Mouse (Mus musculus) ZHBTc4 (cell line): ENCODE measurements around the gene Tango6.
"Not testable (repeated sequence)": the region's sequence is repeated elsewhere in the genome, so short reads cannot be mapped to it uniquely, and the experiment has no call there.

Experiments used
- DNase-seq: peaks from one replicate; pipeline ENCODE4 v3.0.0-alpha.2; 2011; ENCODE audit warnings: low read depth, low spot score

The Tango6 gene

DNA sequence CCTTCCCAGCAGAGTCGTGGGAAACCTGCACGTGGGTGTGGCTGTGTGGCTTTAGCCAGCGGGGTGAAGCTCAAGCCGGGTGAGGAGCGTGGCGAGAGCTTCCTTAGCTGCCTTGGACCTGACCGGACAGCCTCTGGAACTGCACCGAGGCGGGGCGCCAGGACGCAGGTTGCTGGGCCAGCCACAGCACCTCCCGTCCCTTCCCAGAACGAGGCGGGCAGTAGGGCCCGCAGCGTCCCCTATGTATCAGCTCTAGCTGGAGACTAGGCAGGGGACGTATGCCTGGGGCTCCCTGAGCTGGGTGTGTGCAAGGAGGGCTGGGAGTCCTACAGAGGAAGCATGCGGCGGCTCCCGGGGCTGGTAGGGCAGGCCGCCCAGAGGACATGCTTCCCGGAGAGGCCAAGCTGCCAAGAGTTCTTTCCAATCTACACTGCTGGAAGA lies 189.1 kb downstream of the Tango6 start:
- DNase-seq = peak; percentile 72

DNA sequence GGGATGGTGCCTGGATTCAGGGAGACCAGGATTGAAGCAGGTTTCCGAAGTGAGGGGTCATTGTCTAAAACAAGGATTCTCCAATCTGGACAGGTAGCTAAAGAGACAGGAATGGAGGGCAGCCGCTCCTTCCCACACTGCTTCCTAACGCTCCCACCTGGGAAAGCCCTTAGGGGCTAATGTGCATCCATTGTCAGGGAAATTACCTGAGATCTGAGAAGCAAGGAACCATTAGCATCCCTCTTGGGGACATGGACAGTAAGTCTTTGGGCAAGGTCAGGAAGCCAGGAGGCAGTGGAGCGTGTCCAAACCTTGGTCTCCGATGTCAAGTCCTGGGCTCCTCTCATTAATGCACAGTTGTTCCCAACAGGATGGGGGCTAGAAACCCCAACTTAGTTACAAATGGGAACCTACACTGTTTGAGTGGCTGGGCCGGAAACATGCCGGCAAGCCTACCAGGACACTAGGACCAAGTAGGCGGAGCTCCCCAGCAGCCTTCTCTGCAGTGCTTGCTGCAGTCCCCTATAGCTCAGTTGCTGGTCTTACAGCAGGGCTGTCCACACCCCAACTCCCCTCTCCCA lies 189.7 kb downstream of the Tango6 start:
- peak; percentile 79 for DNase-seq

DNA sequence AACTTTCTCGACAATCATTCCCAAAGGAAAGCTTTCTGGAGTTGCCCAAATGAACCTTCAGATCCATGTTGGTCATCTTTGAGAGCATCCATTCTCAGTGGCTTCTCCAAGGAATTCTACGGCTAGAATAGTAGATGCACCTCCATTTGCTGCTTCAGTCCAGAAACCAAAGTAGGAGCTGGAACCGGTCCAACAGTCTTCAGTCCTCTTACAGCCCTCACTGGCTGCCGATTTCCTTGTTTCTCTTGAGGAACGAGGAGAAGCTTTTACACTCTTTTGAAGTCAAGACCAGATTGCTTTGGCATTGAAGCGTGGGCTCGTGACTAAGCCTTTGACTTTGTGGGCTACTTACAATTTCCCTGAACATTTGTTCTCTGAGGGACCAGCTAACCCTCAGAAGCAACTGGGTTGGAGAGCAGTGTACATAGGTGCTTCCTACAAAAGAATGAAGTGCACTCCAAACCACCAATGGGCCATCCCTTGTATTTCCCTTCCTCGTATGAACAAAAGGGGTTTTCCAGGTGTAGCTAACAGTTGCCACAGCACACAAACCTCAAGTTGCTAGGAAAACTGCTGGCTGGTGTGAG lies 197.3 kb downstream of the Tango6 start:
- no peak for DNase-seq

DNA sequence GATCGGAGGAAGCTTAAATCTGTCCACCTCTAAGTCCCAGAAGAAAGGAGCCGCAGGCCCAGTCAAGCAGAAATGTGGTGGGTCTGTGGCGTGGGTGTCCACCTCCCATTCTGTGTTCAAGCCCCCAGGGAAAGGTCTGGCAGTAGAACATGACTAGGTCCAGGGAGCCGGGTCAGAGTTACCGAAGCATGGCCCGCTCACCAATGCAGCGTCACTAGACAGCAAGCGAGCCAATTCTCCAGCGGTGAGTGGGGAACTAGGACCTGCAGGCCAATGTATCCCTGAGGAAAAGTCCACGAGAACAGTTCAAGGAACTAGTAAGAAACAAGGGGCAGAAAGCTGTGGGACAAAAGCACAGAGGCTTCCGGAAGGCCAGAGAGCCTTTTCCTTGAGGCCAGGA lies 201.2 kb downstream of the Tango6 start:
- not testable (repeated sequence) for DNase-seq

DNA sequence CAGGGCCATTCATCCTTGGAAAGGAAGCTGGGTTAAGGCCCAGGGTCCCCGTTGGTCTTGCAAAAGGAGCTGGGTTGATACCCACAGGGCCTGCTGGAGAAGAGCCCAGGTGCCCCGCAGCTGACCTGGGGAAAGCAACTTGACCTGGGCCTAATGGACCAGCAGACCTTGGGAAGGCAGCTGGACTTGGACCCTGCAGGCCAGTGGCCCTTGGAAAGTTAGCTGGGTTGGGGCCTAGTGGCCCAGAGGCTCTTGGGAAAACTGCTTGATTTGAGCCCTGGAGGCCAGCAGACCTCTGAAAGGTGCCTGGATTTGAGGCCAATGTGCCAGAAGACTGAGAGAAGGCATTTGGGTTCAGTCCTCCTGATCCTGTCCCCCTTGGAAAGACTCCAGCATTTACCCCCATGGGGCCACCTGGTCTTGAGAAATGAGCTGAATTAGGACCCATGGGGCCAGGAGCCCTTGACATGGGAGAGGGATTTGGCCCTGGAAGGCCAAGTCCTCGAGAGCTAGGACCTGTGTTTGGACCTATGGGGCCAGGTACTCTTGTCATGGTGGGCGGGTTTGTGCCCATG lies 202.0 kb downstream of the Tango6 start:
- DNase-seq = not testable (repeated sequence)

DNA sequence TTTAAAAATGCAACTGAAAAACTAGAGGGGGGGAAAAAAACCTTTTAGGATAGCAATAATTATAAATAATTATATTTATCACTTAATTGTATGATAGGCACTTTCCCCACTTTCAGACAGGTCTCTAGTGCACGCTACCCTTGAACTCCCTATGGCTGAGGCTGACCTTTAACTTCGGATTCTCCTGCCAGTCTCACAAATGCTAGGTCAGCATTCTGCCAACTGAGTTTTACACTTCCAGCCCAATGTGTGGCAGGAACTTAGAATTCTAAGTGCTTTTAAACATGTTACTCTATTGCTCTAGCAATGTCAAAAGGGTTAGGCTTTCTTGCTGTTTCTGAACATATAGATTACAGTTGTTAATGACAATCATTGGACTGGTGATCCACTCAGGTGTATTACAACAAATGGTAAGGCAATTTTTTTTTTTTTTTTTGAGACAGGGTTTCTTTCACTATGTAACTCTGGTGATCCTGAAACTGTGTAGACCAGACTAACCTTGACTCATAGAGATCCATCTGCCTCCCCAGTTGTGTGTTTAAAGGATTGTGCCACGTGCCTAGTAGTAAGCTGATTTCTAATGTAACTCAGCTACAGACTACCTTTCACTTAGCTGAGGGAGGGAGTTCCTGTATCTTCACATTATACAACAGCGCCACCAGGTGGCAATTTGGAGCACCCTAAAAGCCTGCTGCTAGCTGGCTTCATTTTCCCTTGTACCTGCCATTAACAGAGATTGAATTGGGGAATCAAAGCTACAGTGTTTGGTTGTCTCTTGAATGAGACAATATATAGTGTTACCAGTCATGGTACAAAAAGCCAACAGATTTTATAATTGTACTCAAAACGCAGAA lies 204.7 kb downstream of the Tango6 start:
- peak; percentile 88 for DNase-seq

DNA sequence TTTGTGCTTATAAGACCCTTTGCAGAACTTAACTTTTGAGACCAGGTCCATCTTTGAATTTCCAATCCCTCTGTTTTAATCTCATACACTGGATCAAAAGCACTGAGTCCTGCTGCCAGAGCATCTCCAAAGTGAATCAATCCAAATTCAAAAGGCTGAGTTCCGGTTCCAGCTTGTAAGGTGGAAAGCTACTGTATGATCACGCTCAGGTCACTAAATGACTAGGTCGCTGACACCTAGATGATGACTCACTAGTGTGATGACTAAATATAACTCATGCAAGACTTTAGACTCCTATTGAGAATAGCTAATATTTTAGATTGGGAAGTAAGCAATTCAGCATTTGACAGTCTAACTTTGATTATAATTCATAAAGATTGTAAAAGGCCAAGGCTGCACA lies 205.9 kb downstream of the Tango6 start:
- no peak for DNase-seq

DNA sequence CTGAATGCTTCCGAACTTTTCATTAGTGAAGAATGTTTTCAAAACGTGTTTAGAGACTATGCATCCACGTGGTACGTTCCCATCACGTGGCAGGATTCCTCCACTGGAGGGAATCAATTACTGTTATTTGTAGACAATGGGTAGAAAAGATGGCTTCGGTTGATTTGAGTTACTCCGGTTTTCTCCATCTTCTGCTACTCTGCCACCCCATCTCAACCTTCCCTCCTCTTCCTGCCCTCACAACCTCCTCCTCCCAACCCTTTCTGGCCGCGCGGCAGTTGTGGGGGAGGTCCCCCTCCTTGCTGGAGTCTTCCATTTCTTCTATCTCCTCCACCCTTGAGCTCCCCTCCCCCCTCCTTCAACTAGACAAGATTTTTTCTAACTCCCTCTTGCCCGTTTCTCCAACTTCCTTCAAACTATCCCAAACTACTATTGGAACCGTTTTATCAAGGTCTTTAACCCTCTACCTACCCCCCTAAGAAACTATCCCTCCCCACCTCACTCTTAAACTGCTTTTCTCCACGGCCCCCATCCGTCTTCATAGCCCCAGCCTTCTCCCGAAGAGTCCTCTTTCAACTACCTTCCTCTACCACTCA lies 209.4 kb downstream of the Tango6 start:
- DNase-seq = peak; percentile 79

DNA sequence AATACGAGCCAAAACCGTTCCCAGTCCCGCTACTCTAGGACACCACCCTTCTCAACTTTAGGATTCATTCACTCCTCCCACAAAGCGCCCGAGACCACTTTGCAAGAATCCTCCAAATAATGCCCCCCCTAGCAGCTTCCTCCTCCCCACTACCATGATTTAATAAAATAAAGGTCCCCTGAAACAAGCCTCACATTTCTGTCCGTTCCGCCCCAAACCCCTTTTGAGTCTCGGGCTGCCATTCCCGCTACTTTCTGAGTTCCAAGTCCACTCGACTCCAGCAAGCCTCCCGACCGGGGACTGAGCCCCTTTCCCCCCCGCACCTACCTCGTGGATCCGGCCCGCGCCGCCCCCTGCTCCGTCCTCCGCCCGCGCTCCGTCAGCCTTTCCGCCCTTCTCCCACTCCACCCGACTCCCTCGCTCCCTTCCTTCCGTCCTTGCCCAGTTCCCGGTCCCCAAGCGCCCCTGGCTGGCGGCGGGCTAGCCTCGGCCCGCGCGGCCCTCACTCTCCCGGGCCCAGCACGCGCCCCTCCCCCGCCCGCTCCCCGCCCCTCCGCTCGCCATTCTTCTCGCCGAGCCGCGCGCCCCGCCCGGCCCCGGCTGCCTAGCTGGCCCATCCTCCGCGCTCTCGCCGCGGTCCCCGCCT lies 210.1 kb downstream of the Tango6 start:
- DNase-seq = peak; percentile 74

DNA sequence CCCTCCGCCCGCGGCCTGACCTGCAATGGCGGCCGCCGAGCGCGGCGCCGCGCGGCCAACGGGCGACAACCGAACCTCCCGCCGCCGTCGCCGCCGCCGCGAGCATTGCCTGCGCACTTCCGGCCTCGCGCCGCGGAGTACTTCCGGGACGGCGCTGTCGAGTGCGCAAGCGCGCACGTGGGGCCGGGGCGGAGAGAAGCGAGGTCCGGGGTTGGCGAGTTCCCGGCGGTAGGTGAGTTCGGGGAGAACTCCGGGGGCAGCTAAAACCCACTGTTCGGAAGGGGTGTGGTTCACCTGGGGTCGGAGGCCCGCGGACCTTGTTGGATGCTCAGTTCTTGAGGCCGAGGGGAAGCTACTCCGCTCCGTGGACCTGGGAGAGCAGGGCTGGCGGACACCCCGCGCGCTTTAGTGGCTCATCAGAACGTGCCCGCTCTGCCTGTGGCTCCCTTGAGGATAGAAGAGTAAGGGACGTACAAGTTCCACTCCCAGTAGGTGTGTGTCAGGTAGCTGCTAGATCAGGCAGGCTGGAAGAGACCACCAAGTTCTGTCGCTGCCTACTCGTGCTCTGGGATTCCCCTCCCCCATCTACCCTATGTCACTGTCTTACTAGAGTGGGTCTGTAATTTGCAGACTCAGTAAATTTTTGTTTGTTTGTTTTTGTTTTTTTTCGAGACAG lies 210.8 kb downstream of the Tango6 start, which contains the start of gene Utp4:
Utp4 (plus strand) TSS at position 156 of the 676 bp plus-strand sequence.
- peak; percentile 94 for DNase-seq

DNA sequence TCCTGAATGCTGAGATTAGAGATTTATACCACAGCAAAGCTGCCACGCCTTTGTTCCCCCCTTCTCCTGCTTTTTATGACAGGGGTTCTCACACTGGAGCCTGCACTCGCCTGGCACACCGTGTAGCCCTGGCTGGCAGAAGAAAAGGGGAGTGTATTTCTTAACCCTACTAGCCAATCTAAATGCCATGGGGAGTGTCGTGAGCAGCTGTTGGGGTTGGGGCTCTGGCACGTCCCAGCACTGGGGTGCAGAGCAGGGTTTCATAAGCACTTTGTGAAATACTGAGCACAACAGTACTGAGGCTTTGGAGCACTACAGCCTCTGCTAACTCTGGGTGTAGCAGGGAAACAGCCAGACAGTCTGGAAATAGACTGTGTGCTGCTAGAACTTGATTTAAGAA lies 216.6 kb downstream of the Tango6 start:
- DNase-seq = no peak
